Mouse (Mus musculus): ENCODE data around the gene Rnf39. TPM values are rescaled to one million over a fixed set of nuclear protein-coding genes. Genes with fewer than 3 reads are reported as not detected.

The Rnf39 gene
- not detected for polyA plus RNA-seq (2017; shearing (Covaris generic))

DNA sequence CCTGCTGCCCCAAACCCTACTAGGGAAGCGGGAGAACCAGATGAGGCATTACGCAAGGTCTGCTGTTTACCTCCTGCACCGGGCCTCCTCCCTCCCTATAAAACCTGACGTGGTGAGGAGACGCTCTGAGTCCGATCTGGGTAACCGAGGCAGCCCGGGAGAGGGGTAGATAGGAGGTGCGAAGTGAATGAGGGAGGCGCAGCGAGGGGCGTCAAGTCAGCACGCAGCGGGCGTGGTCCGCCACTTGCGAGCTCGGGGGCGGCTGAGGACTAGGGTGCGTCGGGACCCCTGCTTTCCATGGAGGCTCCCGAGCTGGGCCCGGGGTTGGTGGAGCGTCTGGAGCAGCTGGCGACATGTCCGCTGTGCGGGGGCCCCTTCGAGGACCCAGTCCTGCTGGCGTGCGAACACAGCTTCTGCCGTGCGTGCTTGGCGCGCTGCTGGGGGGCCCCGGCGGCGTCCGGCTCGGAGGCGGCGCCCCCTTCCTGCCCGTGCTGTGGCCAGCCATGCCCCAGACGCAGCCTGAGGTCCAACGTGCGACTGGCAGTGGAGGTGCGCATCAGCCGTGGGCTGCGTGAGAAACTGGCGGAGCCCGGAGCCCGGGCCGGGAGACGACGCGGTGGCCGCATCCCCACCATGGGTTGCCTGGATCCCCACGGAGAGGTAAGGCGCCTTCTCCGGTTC is at the start of gene Rnf39:
Gene Rnf39 (plus strand): TSS at position 128 of the 681 bp plus-strand sequence.
- ATAC-seq, result peak; percentile 30

DNA sequence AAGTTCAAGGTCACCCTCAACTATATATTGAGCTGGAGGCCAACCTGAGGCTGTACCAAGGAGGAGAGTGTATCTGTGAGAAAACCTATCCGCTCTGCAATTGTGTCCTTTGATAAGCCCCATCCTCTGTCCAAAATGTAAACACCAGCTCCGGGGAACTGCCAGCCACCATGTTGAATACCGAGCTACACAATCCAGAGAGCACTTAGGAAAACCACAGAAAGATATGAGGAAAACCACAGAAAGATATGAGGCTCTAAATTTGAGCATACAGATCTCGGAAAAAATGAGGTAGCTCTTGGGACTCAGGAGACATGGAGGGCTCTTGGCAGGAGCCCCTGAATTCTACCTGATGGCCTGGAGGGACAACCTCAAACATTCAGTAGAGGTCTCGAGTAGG is 49.3 kb upstream of the Rnf39 start:
- ATAC-seq, result no peak

- ATAC-seq, result no peak
Measured at GRCm38 (mm10) chr17:36896583-36896982, 46.1 kb upstream of the Rnf39 start.

DNA sequence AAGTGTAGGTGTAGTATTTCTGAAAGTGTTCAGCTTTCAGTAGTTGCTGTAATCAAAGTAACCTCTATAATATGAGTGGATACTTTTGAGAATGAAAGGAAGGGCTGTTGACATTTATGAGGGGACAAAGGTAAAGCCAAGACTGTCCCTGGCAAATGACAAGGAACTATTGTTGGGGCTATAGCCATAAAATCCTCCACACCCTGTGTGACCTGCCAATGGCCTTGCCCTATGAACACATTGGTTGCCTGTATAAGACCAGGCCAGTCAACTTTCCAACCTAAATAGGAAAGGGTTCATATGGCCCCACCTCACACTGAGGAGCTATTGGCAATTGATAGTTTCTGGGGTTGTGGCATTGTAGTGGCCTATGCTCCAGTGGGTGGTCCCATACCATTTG is 45.7 kb upstream of the Rnf39 start:
- no peak for ATAC-seq

DNA sequence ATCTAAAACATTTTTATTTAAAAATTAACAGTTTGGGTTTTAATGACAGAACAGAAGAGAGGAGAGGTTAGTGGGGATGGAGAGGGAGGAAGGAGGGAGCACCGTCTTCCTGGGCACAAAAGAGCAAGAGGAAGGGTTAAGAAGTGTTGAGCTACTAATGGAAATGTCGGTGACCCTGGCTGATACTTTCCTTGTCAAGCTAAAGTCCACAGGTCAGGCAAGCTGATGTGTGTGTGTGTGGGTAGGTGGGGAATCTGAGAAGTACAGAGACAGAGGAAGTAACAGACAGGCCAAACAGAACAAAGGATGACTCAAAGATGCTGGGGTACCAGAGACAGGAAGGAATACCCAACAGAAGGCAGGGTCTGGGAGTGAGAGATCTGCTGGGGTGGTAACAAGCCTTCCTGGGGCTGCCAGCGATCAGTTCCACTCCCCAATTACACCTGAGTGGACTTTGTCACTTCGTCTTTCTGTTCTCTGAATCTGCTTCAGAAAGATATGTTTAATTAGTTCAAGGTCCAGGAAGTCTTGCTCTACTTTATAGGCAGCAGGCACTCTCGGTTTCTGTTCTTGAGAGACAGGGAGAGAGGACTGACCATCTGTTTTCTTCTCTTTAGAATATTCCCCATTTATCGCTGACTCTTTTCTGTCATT is 45.0 kb upstream of the Rnf39 start, which contains the start of gene Trim31:
Gene Trim31 (plus strand): TSS at position 567 of the 654 bp plus-strand sequence.
- ATAC-seq, result no peak

GRCm38 (mm10) chr17:36899376-36899775 is 43.3 kb upstream of the Rnf39 start:
- no peak for ATAC-seq

GRCm38 (mm10) chr17:36900001-36900400 is 42.7 kb upstream of the Rnf39 start:
- ATAC-seq, result no peak

GRCm38 (mm10) chr17:36900691-36901090 is 42.0 kb upstream of the Rnf39 start:
- ATAC-seq, result no peak

DNA sequence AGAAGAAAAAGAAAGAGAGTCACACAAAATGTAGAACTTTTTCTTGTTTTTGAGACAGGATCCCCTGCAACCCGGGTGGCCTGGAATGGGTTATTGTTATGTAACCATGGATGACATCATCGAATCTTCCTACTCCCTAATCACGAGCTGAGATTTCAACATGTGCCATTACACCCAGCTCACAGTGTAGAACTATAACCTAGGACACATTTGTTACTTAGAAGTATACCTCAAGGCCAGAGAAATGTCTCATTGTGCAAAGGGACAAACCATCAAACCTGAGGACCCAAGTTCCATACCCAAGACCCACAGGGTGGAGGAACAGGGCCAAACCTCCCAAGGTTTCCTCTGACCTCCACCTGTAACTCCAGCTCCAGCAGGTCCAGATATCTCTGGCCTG is 39.1 kb upstream of the Rnf39 start:
- ATAC-seq, result no peak

GRCm38 (mm10) chr17:36908235-36908634 is 34.5 kb upstream of the Rnf39 start:
- ATAC-seq, result no peak

DNA sequence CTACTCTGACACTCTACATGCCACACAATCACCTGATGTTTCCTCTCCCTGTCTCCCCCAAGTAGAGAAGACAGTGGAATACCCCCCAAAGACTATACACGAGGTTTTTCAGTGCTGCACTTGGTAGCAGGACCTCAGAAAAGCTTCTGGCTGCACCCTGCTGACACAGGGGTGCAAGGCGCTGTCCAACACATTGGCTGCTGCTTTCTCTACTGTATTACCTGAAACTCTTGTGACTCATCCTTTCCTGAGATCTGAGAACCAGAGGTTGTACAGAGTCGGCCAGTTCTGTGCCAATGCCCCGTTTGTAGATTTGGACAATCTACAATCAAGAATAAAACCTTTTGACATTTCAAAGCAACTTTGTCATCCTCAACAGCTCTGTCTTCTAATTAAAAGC is 32.9 kb upstream of the Rnf39 start:
- no peak for ATAC-seq

- ATAC-seq, result no peak
Measured at GRCm38 (mm10) chr17:36912031-36912430, 30.7 kb upstream of the Rnf39 start.

GRCm38 (mm10) chr17:36914108-36914507 is 28.6 kb upstream of the Rnf39 start:
- ATAC-seq, result peak; percentile 77

- ATAC-seq, result peak; percentile 41
Measured at GRCm38 (mm10) chr17:36915076-36915475, 27.6 kb upstream of the Rnf39 start.

DNA sequence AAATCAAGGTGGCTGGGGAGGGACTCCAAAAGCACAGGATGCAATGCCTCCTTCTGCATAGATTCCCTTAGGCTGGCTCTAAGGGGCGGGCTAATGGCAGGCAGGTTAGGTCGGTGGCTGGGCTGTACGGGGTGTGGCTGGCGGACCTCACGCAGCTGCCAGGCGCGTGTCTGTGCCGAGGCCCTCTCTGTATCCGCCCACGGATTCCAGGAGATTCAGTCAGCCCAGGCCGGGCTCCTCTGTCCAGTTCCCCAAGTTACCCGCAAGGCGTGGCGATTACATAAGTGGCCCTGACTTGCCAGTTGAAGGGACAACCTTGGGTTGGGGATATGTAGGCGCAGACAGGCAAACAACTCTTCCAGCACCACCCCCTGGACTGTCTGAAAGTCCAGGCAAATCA is 22.5 kb upstream of the Rnf39 start:
- ATAC-seq, result no peak

DNA sequence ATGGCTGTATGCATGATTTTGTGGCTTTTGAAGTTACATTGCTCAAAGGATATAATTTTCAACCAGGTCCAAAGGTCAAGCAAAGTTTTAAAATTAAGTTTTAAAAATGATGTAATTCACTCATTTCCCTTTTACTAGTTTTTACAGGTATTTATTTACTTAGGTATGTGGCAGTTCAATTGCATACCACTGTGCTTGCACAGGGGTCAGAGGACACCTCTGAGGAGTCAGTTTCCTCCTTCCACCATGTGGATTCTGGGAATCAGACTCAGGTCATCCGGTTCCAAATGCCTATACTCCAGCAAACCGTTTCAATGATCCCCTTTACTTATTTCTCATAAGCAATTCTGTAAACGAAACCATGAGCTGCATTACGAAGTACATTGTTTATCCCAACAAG is 20.0 kb upstream of the Rnf39 start:
- ATAC-seq, result no peak

GRCm38 (mm10) chr17:36923491-36923890 is 19.2 kb upstream of the Rnf39 start:
- ATAC-seq, result no peak

DNA sequence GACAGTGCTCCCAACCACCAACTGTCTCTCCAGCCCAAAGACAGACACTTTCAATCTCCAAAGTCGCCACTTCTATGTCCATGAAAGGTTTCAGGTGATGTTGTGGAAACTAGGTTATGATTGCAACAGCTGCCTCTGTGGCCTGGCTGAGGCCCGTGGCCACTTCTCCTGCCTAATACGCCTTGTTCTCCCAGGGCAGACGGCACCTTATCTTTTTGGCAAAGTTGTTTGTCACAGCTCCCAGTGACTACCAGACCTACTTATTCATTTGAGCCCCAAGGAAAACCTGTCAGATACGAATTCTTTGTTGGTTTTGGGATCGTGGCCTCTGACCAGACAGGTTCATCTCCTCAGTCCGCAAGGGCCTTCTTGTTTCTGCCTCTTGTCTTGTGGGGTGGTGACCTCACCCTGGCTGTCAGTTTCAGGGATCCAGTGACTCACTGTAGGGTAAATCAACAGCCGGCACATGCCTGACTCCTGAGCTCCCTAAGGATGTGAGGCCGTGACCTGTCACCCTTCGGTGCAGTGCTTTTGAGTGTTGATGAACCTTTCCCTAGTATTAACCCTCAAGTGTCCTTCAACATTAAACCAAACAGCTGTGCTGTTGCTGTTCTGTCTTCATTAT is 15.1 kb upstream of the Rnf39 start:
- no peak for ATAC-seq

- ATAC-seq, result no peak
Measured at GRCm38 (mm10) chr17:36929236-36929932, 13.3 kb upstream of the Rnf39 start.

DNA sequence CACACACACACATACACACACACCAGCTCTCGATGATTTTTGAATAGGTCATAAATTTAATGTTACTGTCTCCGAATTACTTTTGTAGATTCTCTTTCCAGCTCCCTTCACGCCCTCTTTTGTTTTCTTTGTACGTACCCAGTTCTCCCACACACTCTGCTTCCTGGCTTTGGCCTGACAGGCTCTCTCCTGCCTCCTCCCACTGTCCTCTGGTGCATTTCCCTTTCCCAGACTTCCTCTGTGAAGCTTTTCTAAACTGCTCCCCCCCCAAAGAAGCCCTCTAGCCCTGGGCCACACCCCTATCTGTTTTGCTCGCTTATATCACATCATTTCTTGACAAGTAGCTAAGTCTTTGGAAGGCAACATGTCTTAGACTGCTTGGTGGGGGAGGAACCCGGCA is 12.5 kb upstream of the Rnf39 start:
- ATAC-seq, result no peak

- no peak for ATAC-seq
Measured at GRCm38 (mm10) chr17:36931130-36931529, 11.6 kb upstream of the Rnf39 start.

DNA sequence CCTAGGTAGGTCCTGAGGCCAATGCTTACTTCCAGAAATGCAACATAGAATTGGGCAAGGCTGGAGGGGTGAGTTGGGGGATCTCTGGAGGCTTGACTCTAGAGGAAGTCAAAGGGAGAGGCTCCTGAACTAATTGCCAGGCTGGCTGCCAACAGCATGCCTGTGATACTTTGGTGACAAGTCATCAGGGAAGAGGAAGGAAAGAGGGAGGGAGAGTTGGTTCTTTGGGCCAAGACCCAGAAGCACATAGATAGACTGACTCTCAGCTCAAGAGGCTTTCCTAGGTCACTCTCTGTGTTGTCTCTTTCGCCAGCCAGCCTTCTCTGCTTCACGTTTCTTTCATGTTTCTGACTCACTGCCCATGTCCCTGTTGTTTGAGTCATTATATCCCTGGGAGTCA is 10.9 kb upstream of the Rnf39 start:
- ATAC-seq, result no peak

GRCm38 (mm10) chr17:36938056-36938455 is 4.7 kb upstream of the Rnf39 start:
- no peak for ATAC-seq
